Comparison of ENCODE assay signal across 17 mouse cellular contexts in the genomic region with DNA sequence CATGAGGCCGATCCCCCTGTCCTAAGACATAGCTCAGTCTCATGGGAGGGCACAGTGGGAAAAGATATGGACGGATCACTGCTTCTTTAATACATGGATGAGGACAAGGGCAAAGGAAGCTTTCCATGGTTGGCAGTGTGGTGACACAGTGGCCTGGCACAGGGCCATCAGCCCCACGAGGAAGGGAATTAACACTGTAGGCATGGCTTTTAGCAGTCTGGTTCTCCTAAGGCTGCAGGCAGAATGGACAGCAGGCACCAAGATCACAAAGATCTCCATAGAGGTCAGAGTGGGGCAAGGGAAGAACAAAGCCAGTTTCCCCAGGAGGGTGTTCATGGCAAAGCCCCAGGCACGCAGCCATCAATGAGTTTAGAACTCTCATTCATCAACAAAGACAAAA.
DNase-seq lines count a peak whose midpoint lies in the region; ATAC-seq lines count a peak whose summit lies in the region.
"Had no signal": no experiment of that assay in that cellular context is flagged by ENCODE, and none has a peak within 500 bp of the region (broad histone marks: within the 10 kb centered on the region; RNA-seq: fewer than 3 reads in every experiment).

No protein-coding gene starts in this region.

- H3K36me3 ChIP-seq in midbrain, embryonic 13.5 days, result no peaks in the 10 kb centered on the region
- H3K36me3 ChIP-seq in midbrain, embryonic 11.5 days (ENCODE audit: control insufficient read depth, insufficient read depth, low read length), result no peaks in the 10 kb centered on the region
- H3K36me3 ChIP-seq in liver, embryonic 11.5 days (ENCODE audit: control insufficient read depth, insufficient read depth, low read length), result no peaks in the 10 kb centered on the region
- H3K36me3 ChIP-seq: heart, embryonic 10.5 days had no signal

- H3K27ac ChIP-seq in midbrain, embryonic 13.5 days, result no peak overlapping the region
- H3K27ac ChIP-seq in midbrain, embryonic 11.5 days (ENCODE audit: low read depth, low read length), result no peak overlapping the region
- H3K27ac ChIP-seq in liver, embryonic 11.5 days (ENCODE audit: low read depth, low read length), result no peak overlapping the region
- H3K27ac ChIP-seq: heart, embryonic 10.5 days had no signal

- no peak overlapping the region for H3K9ac ChIP-seq in midbrain, embryonic 13.5 days (replicated peaks)
- H3K9ac ChIP-seq in midbrain, embryonic 11.5 days (ENCODE audit: low read length), result no peak overlapping the region
- H3K9ac ChIP-seq in liver, embryonic 11.5 days (ENCODE audit: low read depth, low read length), result no peak overlapping the region

- 31% methylated on average over 4 of the region's 4 CpGs for WGBS in midbrain, embryonic 13.5 days
- 48% methylated on average over 4 of the region's 4 CpGs for WGBS in midbrain, embryonic 11.5 days
- 73% methylated on average over 4 of the region's 4 CpGs for WGBS in liver, embryonic 11.5 days

- no peaks in the 10 kb centered on the region for H3K27me3 ChIP-seq in midbrain, embryonic 13.5 days
- no peaks in the 10 kb centered on the region for H3K27me3 ChIP-seq in midbrain, embryonic 11.5 days (ENCODE audit: control insufficient read depth, insufficient read depth, low read length)
- H3K27me3 ChIP-seq in liver, embryonic 11.5 days (replicated peaks; ENCODE audit: control insufficient read depth, insufficient read depth, low read length), result no peaks in the 10 kb centered on the region

- H3K9me3 ChIP-seq in midbrain, embryonic 13.5 days, result no peaks in the 10 kb centered on the region
- H3K9me3 ChIP-seq in midbrain, embryonic 11.5 days (ENCODE audit: control insufficient read depth, low read length), result no peaks in the 10 kb centered on the region
- H3K9me3 ChIP-seq in liver, embryonic 11.5 days (ENCODE audit: control insufficient read depth, low read length), result no peaks in the 10 kb centered on the region
- H3K9me3 ChIP-seq: heart, embryonic 10.5 days had no signal

- ATAC-seq in cerebellum, adult (ENCODE audit: insufficient number of reproducible peaks, low FRiP score, low TSS enrichment), result no peak
- 0 out of 2 replicates have a peak, but pooled peaks have one; percentile 25 for ATAC-seq in midbrain, embryonic 13.5 days
- no peak for ATAC-seq in midbrain, embryonic 11.5 days (ENCODE audit: low FRiP score)
- ATAC-seq in liver, embryonic 11.5 days (replicated peaks; ENCODE audit: low FRiP score), result no peak

- no peak overlapping the region for H3K4me2 ChIP-seq in midbrain, embryonic 13.5 days (replicated peaks)
- H3K4me2 ChIP-seq in midbrain, embryonic 11.5 days, result no peak overlapping the region
- H3K4me2 ChIP-seq in liver, embryonic 11.5 days, result no peak overlapping the region

- peak; percentile 67 for DNase-seq in cerebellum, adult 11 months
- no peak for DNase-seq in midbrain, embryonic 11.5 days (ENCODE audit: low spot score, missing footprints)
- DNase-seq in embryo, embryonic 9.5 days (ENCODE audit: extremely low spot score), result peak; percentile 12
- no peak for DNase-seq in spleen, postnatal 4 days (ENCODE audit: low spot score in 2 of 2)
- DNase-seq in left cerebral cortex, postnatal 14 days (ENCODE audit: low spot score in 2 of 2), result no peak
- DNase-seq in liver, embryonic 11.5 days (ENCODE audit: low spot score), result no peak
- DNase-seq: adrenal gland, postnatal 25 days; gastrocnemius, postnatal 25 days; heart, postnatal 36 days; kidney, adult 11 months; kidney, postnatal 36 days; lung, adult 18-20 months; right cerebral cortex, postnatal 25 days; thymus, postnatal 25 days had no signal

- peaks cover 25% of the 10 kb centered on the region for H3K4me1 ChIP-seq in midbrain, embryonic 13.5 days (replicated peaks)
- H3K4me1 ChIP-seq in midbrain, embryonic 11.5 days (ENCODE audit: control insufficient read depth, insufficient read depth, low read length), result peaks cover 17% of the 10 kb centered on the region
- no peaks in the 10 kb centered on the region for H3K4me1 ChIP-seq in liver, embryonic 11.5 days (replicated peaks; ENCODE audit: control insufficient read depth, insufficient read depth, low read length)

- no peak overlapping the region for H3K4me3 ChIP-seq in midbrain, embryonic 13.5 days (replicated peaks)
- no peak overlapping the region for H3K4me3 ChIP-seq in midbrain, embryonic 11.5 days (ENCODE audit: low read depth, low read length)
- H3K4me3 ChIP-seq in liver, embryonic 11.5 days (ENCODE audit: low read depth, low read length), result no peak overlapping the region
- H3K4me3 ChIP-seq: heart, embryonic 10.5 days had no signal

- intact Hi-C loops in left cerebral cortex, postnatal 14 days (cut with DNase I), result no loop called here

Comparison
In these comparisons a context has a peak if more than half of its experiments do, and no peak if none do; other contexts are left out.
1. DNase-seq: peak in cerebellum, adult 11 months (single experiment) and embryo, embryonic 9.5 days (single experiment); none in midbrain, embryonic 11.5 days (single experiment), spleen, postnatal 4 days (0 of 2), left cerebral cortex, postnatal 14 days (0 of 2) and liver, embryonic 11.5 days (single experiment).